Mouse (Mus musculus): ENCODE measurements at regions not wholly inside any gene's neighbourhood (a gene's known extent, or its start where the extent isn't known, plus 50 kb on each side); places are given as distances from the start of the nearest gene placed in this dataset.

GRCm38 (mm10) chr9:61862071-61862480 is 52.3 kb downstream of the Rplp1 start:
- no peak for ATAC-seq (replicated peaks; ENCODE audit: insufficient number of reproducible peaks, low FRiP score, low TSS enrichment, poor library complexity, severe bottlenecking)

- ATAC-seq (replicated peaks; ENCODE audit: insufficient number of reproducible peaks, low FRiP score, low TSS enrichment, poor library complexity, severe bottlenecking): no peak; the same call in 1 of the 2 replicates
Observed at GRCm38 (mm10) chr9:61860147-61860546, 54.2 kb downstream of the Rplp1 start.

- no peak for ATAC-seq (replicated peaks; ENCODE audit: insufficient number of reproducible peaks, low FRiP score, low TSS enrichment, poor library complexity, severe bottlenecking)
Observed at GRCm38 (mm10) chr9:61859438-61859837, 54.9 kb downstream of the Rplp1 start.

GRCm38 (mm10) chr9:61857817-61858216 is 56.5 kb downstream of the Rplp1 start:
- ATAC-seq (replicated peaks; ENCODE audit: insufficient number of reproducible peaks, low FRiP score, low TSS enrichment, poor library complexity, severe bottlenecking): no peak

GRCm38 (mm10) chr9:61856686-61857085 is 57.7 kb downstream of the Rplp1 start:
- ATAC-seq (replicated peaks; ENCODE audit: insufficient number of reproducible peaks, low FRiP score, low TSS enrichment, poor library complexity, severe bottlenecking): no peak

- no peak for ATAC-seq (replicated peaks; ENCODE audit: insufficient number of reproducible peaks, low FRiP score, low TSS enrichment, poor library complexity, severe bottlenecking)
Observed at GRCm38 (mm10) chr9:61855686-61856085, 58.7 kb downstream of the Rplp1 start.

GRCm38 (mm10) chr9:61853841-61854240 is 60.5 kb downstream of the Rplp1 start:
- ATAC-seq (replicated peaks; ENCODE audit: insufficient number of reproducible peaks, low FRiP score, low TSS enrichment, poor library complexity, severe bottlenecking): no peak

GRCm38 (mm10) chr9:61851331-61851730 is 63.0 kb downstream of the Rplp1 start:
- no peak for ATAC-seq (replicated peaks; ENCODE audit: insufficient number of reproducible peaks, low FRiP score, low TSS enrichment, poor library complexity, severe bottlenecking)

- ATAC-seq (replicated peaks; ENCODE audit: insufficient number of reproducible peaks, low FRiP score, low TSS enrichment, poor library complexity, severe bottlenecking): no peak
Observed at GRCm38 (mm10) chr9:61848401-61848800, 65.9 kb downstream of the Rplp1 start.

- ATAC-seq (replicated peaks; ENCODE audit: insufficient number of reproducible peaks, low FRiP score, low TSS enrichment, poor library complexity, severe bottlenecking): no peak
Observed at GRCm38 (mm10) chr9:61847496-61847895, 66.8 kb downstream of the Rplp1 start.

GRCm38 (mm10) chr9:61844645-61845044 is 69.7 kb downstream of the Rplp1 start:
- ATAC-seq (replicated peaks; ENCODE audit: insufficient number of reproducible peaks, low FRiP score, low TSS enrichment, poor library complexity, severe bottlenecking): no peak

GRCm38 (mm10) chr9:61844141-61844540 is 70.2 kb downstream of the Rplp1 start:
- ATAC-seq (replicated peaks; ENCODE audit: insufficient number of reproducible peaks, low FRiP score, low TSS enrichment, poor library complexity, severe bottlenecking): no peak

- no peak for ATAC-seq (replicated peaks; ENCODE audit: insufficient number of reproducible peaks, low FRiP score, low TSS enrichment, poor library complexity, severe bottlenecking)
Observed at GRCm38 (mm10) chr9:61843513-61843912, 70.8 kb downstream of the Rplp1 start.

GRCm38 (mm10) chr9:61842384-61842783 is 72.0 kb downstream of the Rplp1 start:
- ATAC-seq (replicated peaks; ENCODE audit: insufficient number of reproducible peaks, low FRiP score, low TSS enrichment, poor library complexity, severe bottlenecking): no peak

- no peak for ATAC-seq (replicated peaks; ENCODE audit: insufficient number of reproducible peaks, low FRiP score, low TSS enrichment, poor library complexity, severe bottlenecking)
Observed at GRCm38 (mm10) chr9:61841222-61841621, 73.1 kb downstream of the Rplp1 start.

- ATAC-seq (replicated peaks; ENCODE audit: insufficient number of reproducible peaks, low FRiP score, low TSS enrichment, poor library complexity, severe bottlenecking): no peak
Observed at GRCm38 (mm10) chr9:61840353-61840752, 74.0 kb downstream of the Rplp1 start.

- no peak for ATAC-seq (replicated peaks; ENCODE audit: insufficient number of reproducible peaks, low FRiP score, low TSS enrichment, poor library complexity, severe bottlenecking)
Observed at GRCm38 (mm10) chr9:61833226-61833625, 81.1 kb downstream of the Rplp1 start.

- ATAC-seq (replicated peaks; ENCODE audit: insufficient number of reproducible peaks, low FRiP score, low TSS enrichment, poor library complexity, severe bottlenecking): peak; percentile 57; the same call in 1 of the 2 replicates
Observed at GRCm38 (mm10) chr9:61830236-61830635, 84.1 kb downstream of the Rplp1 start.

- ATAC-seq (replicated peaks; ENCODE audit: insufficient number of reproducible peaks, low FRiP score, low TSS enrichment, poor library complexity, severe bottlenecking): no peak
Observed at GRCm38 (mm10) chr9:61829736-61830135, 84.6 kb downstream of the Rplp1 start.

- no peak for ATAC-seq (replicated peaks; ENCODE audit: insufficient number of reproducible peaks, low FRiP score, low TSS enrichment, poor library complexity, severe bottlenecking)
Observed at GRCm38 (mm10) chr9:61829301-61829700, 85.0 kb downstream of the Rplp1 start.

GRCm38 (mm10) chr9:61827721-61828120 is 86.6 kb downstream of the Rplp1 start:
- no peak for ATAC-seq (replicated peaks; ENCODE audit: insufficient number of reproducible peaks, low FRiP score, low TSS enrichment, poor library complexity, severe bottlenecking)
